Mouse (Mus musculus): ENCODE measurements around the gene Asb5. TPM values are rescaled to one million over a fixed set of nuclear protein-coding genes. Genes with fewer than 3 reads are reported as not detected.

Gene Asb5
- total RNA-seq, 1 experiment from 2014 or later = not detected

DNA sequence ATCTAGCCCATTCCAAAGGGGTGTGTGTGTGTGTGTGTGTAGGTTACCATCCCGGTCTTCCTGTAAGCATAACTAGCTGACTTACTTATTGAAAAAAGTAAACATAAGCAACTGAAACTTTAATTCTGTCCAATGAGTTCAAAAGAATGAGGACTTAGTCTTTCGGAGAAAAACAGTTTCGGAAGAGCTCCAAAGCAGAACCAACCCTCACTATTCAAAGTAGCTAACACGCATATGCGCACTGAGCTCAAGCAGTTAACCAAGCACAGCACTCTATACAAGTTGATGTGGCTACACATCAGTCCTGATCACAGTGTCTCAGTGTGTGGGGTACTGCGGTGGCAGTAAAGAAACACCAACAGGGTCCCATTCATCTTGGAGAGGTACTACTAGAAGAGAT is 2.7 kb upstream of the Asb5 start:
- no peak for ATAC-seq (replicated peaks; ENCODE audit: insufficient number of reproducible peaks, low FRiP score, low TSS enrichment, poor library complexity, severe bottlenecking)

DNA sequence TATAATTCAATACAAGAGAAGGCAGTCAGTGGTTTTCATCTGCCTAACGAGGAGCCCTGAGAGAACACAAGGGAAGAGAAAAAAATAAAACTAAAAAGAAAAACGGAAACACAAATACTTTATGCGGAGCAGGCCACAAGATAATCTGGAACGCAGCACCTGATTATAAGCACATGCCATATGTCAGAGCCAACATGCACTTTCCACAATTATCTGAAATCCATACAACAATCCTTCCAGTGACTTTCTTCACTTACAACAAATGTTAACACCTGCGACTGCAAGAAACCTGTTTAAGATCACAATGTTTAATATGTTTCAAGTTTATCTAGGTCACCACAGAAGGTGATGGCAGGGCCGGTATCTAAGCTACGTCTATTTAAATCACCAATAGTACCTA is 809 bp upstream of the Asb5 start:
- no peak for ATAC-seq (replicated peaks; ENCODE audit: insufficient number of reproducible peaks, low FRiP score, low TSS enrichment, poor library complexity, severe bottlenecking)

DNA sequence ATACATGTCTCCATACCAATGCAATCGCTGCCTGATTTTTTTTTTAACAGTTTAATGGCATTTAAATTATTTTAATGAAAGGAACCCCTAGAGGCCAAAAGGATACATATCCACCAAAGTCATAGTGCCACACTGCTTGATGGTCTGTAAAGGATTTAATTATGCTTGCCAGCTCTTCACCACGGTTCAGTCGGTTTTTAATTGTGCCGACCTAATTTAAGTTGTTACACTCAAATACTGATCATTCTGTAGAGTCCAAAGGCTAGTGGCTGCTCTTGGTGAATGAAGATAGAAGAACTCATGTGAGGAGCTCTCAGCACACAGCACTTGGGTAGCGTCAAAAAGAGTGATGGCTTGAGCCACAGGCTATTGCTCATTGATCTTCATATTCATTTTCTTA is 5.8 kb downstream of the Asb5 start:
- no peak for ATAC-seq (replicated peaks; ENCODE audit: insufficient number of reproducible peaks, low FRiP score, low TSS enrichment, poor library complexity, severe bottlenecking)

DNA sequence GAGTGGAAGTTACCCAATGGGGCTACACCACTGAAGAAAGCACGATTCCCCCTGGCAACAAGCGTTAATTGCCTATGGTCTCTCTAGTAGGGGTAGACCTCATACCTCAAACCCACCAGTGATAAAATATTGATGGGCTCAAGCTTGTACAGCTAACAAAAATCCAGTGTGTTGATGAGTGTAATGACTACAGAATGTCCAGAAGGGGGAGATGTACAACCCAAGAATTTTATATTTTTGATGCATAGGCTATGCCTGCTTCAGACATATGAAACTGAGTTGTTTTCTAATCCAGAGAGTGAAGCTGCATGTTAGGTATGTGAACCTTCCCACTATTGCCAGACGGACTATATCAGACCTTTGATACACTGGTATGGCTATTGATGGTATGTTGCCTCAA is 7.9 kb downstream of the Asb5 start:
- 0 out of 2 replicates have a peak, but pooled peaks have one; percentile 40 for ATAC-seq (replicated peaks; ENCODE audit: insufficient number of reproducible peaks, low FRiP score, low TSS enrichment, poor library complexity, severe bottlenecking)

DNA sequence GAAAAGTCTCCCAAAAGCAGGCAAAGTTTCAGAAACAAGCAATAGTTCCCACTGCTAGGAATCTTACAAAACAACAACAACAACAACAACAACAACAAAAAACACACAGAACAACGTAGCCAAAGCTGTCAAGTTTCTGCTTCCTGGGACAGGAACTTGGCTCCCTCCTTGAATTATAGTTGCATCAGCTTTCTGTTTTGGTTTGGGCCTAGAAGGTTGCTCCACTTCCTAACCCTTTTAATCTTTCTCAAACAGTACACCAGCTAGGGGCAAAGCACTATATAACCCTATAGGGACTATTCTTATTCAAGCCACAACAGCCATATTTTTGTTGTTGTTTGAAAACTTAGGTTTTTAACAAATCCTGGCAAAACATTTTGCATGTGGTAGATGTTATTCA is 12.0 kb downstream of the Asb5 start:
- ATAC-seq (replicated peaks; ENCODE audit: insufficient number of reproducible peaks, low FRiP score, low TSS enrichment, poor library complexity, severe bottlenecking) = no peak

DNA sequence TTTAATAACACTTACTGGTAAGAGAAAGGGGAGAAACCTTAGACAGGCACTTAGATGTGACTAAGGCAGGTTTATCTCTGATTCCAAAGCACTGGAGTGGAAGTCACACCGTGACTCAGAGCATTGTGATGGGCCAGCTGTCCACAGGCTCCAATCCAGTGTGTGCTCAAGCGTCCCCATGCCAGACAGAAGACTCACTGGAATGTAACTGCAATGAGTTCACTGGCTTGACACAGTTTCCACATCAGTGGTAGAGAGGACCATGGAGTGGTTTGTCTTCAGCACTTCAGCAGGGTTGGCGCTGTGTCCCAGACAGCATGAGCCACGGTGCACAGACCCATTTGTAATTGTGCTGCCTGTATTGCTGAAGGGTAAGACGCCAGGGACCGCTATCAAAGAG is 19.0 kb downstream of the Asb5 start:
- no peak for ATAC-seq (replicated peaks; ENCODE audit: insufficient number of reproducible peaks, low FRiP score, low TSS enrichment, poor library complexity, severe bottlenecking)

DNA sequence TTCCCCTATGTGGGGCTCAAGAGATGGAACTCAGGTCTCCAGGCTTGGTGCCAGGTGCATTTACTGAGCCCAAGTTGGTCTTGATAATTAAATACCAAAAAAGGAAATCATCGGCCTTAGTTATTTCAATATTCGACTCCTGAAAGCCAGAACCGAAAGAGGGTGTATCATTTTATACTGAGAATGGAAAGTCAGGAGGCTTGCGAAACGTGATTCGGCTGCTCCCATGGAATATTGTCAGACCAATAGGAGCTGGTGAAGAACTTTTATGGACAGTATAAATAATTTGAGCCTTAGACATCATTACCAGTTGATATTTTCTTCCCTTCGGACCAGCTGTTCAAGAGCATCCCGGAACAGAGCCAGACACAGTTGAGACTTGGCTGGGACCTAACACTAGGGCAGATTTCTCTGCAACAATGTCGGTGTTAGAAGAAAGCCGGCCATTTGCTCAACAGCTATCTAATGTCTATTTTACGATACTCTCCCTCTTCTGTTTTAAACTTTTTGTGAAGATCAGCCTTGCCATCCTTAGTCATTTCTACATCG is 20.7 kb downstream of the Asb5 start:
- ATAC-seq (replicated peaks; ENCODE audit: insufficient number of reproducible peaks, low FRiP score, low TSS enrichment, poor library complexity, severe bottlenecking) = no peak

DNA sequence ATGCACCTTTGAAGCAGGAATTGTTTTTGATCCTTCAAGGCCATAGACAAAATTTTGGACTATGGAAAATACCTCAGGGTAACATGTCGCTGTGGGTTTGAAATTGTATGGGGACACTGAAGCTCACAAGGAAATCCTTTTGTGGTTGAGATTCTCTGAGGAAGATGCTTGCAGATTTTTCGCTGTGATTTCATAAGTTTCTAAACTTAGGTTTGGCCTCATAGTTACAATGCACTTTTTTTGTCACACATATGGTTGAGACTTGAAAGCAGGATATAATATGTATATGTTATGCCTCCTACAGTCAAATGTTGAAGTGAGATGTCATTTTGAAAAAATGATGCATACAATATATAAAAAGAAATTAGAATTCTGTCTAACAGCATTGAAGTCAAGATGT is 25.5 kb downstream of the Asb5 start:
- no peak for ATAC-seq (replicated peaks; ENCODE audit: insufficient number of reproducible peaks, low FRiP score, low TSS enrichment, poor library complexity, severe bottlenecking)

DNA sequence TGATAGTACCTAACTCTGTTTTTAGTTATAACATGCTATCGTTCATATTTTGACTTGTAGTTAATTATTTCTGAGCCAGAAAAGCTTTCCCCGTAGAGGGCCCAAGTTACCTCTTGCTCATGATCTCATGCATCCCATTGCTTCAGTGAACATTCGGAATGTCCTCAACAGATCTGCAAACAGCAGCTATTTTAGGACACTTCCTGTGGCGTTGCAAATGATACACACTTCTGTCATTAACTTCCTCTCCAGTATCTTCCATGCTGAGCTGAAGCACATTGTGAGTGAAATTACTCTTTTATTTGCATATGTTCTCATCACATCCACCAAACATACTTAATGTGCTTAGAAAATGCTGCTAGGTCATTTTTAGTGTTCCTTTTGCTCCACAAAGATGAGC is 32.8 kb downstream of the Asb5 start:
- ATAC-seq (replicated peaks; ENCODE audit: insufficient number of reproducible peaks, low FRiP score, low TSS enrichment, poor library complexity, severe bottlenecking) = no peak

DNA sequence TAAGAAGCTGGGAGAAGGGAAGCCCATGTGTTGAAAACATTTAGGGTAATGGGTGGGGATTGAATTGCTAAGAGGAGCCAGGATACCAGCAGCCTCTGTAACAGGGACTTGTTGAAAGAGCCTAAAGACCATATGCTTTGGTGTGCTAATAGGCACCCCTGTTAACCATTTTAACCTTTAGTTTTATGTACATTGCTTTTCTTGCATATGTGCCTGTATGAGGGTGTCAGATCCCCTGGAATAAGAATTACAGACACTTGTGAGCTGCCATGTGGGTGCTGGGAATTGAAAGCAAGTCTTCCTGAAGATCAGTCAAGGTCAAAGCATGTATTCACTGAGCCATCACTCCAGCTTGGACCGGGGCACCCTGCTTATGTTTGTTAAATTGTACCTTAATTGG is 35.8 kb downstream of the Asb5 start:
- no peak for ATAC-seq (replicated peaks; ENCODE audit: insufficient number of reproducible peaks, low FRiP score, low TSS enrichment, poor library complexity, severe bottlenecking)

DNA sequence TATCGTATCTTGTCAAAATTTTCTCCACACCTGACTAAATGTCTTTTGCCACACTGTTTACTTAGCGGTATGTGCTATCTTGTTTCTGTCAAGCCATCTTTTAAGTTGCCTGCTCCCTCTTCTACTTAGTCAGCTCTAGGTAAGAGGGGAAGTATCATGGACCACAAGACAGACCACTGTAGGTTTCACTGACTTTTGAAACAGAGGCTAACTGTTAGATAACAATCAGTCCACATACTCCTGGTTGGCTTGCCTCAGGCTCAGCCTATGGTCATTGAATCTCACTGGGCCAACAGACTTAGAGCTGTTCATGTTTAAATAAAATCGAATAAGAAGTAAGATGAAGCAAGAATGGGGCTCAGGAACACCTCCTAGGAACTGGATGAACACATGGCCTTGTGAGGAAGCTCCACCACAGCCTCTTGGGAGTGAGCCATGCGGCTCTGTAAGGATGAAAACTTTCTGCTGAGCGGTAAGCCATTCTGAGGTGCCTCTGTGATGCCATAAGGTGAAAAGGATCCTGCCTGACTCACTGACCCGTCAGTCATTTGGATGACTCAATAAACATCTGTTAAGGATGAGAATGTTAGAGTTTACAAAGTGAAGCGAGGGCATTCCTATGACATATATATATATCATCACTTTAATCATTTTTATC is 36.4 kb downstream of the Asb5 start:
- ATAC-seq (replicated peaks; ENCODE audit: insufficient number of reproducible peaks, low FRiP score, low TSS enrichment, poor library complexity, severe bottlenecking) = no peak

DNA sequence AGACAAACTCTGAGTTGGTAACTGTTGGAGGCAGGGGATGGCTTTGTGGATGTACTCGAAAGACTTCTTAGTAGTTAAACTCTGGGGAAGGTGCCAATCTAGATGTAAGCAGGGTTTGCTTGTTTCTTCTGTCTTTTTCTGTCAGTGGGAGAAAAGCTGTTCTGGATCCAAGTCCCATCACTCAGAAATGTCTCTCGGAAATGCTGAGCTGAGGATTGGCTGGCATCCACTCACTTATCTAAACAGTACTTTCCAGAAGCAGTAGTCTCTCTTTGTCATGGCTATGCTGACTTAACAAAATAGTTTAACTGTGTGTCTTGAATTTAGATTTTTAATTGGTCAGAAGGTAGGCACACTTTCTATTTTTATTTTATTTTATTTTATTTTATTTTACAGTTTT is 37.8 kb downstream of the Asb5 start:
- ATAC-seq (replicated peaks; ENCODE audit: insufficient number of reproducible peaks, low FRiP score, low TSS enrichment, poor library complexity, severe bottlenecking) = no peak

DNA sequence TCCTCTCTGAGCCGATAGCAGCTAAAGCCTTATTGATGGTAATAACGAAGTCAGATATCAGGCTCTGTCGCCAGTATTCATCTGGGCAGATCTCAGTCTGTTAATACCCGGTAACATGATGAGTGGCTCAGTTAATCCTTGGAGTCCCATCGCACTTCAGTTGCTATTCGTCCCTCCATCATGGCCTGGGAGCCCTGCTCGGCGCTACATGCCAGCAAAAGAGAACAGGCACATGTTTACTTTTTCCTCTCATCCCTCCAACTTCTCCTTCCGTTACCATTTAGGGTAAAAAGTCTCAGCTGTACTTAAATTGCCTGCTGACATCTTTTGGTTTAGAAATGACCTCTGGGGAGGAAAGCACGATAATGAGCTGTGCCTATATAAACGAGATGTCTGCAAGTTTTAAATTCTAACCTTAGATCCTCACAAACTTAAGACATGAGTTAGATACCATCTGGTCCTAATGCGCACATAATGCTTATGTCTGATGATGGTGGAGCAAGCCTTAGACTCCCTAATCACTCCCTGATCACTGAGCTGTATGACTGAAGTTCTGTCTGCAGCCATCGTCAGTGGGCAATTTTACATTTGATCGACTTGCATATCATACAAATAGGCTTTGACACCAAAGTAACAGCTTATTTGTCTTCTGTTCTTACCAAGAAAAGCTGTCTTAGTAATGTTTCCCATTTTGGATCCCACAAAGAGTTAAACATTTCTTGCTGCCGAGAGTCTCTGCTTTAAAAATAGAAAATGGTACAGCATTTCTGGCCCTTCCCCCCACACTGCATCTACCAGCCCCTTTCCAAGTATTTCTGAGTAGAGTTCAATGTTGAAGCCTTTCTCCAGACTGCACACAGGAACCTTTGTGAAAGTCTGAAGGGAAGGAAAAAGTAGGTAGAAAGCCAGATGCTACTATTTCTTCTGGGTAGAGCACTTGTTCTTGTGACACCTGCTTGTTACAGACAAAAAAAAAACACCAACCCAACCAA is 41.5 kb downstream of the Asb5 start:
- ATAC-seq (replicated peaks; ENCODE audit: insufficient number of reproducible peaks, low FRiP score, low TSS enrichment, poor library complexity, severe bottlenecking) = no peak

DNA sequence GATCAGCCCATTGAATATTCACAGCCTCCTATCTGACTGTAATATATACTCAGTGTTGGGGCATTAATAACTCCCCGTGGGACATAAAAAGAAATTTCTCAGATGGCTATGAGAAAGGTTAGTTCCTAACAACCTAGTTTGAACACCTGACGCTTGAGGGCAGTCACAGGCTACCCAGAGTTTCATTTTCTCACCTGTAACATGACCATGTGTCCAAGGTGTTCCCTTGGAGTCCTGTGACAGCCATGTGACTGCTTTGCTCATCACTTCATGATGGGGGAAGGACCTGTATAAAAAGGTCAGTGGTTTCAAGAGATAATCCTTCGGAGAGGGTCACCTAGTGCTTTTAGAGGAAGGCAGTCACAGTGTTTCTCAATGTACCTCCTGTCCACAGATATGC is 52.1 kb downstream of the Asb5 start:
- no peak for ATAC-seq (replicated peaks; ENCODE audit: insufficient number of reproducible peaks, low FRiP score, low TSS enrichment, poor library complexity, severe bottlenecking)

DNA sequence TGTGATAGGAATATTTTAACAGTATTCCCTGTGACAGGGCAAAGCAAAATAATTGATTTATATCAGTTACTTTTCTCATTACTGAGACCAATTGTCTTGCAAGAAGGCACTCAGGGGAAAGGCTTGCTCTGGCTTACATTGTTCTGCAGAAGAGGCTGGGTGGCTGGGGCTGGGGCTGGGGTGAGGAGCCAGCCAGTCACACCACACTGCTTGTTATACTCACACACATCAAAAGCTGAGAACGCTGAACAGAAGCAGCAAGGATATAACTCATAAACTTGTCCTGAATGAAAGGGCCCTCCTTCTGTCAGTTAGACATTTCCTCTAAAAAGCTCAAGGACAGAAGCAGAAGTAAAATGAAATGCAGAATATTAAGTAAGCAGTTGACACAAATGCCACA is 53.5 kb downstream of the Asb5 start:
- ATAC-seq (replicated peaks; ENCODE audit: insufficient number of reproducible peaks, low FRiP score, low TSS enrichment, poor library complexity, severe bottlenecking) = no peak

DNA sequence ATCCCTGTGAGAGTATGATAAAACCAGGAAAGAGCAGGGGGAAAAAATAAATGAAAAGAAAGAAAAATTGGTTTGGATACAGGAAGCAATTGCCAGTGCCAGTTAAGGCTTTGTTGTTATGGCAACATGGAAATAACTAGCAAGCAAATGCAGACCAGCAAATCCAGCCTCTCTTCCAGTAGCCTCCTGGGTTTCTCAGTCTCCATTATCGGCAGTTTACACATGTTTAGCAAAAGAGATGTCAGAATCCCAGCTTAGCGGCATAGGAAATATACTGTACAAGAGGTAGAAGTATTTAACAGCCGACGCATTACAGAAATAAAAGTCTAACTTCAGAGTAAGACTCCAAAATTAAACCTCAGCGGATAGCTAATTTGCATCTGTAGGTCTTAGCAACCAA is 65.3 kb downstream of the Asb5 start:
- ATAC-seq (replicated peaks; ENCODE audit: insufficient number of reproducible peaks, low FRiP score, low TSS enrichment, poor library complexity, severe bottlenecking) = no peak

DNA sequence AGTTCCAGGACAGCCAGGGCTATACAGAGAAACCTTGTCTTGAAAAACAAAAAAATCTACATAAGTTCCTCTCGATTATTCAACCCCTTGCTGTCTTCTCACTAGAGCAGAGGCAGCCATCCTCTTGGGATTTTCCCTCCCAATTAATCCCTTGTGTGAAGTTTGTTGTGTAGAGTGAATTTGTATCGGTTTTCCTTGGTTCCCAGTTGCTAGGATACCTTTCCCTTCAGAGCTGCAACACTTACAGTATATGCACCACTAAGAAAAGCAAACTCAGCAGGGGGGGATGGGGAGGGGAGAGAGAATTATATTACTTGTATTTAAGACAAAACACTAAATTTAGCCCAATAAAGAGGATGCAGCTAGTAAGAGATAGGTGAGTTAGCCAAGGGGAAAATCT is 66.7 kb downstream of the Asb5 start:
- no peak for ATAC-seq (replicated peaks; ENCODE audit: insufficient number of reproducible peaks, low FRiP score, low TSS enrichment, poor library complexity, severe bottlenecking)

DNA sequence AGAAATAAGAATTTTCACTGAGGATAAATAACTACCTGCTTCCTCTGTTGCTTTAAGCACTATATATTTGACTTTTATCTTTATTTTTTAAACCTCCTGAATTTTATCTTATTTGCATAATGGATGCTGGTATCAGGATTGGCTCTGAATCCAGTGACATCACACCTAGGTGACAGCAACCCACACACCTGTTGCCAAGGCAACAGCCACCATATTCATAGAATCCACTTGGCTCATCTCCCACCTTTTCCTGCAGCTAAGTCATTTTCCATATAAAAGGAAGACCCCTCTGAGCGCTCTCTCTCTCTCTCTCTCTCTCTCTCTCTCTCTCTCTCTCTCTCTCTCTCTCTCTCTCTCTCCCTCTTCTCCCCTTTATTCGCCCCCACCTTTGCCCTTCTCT is 67.6 kb downstream of the Asb5 start:
- no peak for ATAC-seq (replicated peaks; ENCODE audit: insufficient number of reproducible peaks, low FRiP score, low TSS enrichment, poor library complexity, severe bottlenecking)

DNA sequence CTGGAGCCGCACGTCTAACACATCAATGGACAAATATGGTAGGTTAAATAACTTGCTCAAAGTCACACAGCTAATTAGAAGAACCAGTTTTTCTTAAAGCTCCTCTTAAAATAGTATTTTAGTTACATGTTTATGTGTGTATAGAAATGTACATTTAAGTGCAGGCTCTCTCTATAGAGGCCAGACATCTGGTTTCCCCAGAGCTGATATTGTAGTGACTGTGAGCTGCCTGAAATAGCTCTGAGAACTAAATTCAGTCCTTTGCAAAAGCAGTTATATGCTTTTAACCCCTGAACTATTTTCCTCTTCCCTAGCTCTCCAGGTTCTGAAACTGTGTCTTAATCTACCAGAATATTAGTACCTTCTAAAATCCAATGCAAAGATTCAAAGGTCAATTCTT is 68.0 kb downstream of the Asb5 start:
- no peak for ATAC-seq (replicated peaks; ENCODE audit: insufficient number of reproducible peaks, low FRiP score, low TSS enrichment, poor library complexity, severe bottlenecking)

DNA sequence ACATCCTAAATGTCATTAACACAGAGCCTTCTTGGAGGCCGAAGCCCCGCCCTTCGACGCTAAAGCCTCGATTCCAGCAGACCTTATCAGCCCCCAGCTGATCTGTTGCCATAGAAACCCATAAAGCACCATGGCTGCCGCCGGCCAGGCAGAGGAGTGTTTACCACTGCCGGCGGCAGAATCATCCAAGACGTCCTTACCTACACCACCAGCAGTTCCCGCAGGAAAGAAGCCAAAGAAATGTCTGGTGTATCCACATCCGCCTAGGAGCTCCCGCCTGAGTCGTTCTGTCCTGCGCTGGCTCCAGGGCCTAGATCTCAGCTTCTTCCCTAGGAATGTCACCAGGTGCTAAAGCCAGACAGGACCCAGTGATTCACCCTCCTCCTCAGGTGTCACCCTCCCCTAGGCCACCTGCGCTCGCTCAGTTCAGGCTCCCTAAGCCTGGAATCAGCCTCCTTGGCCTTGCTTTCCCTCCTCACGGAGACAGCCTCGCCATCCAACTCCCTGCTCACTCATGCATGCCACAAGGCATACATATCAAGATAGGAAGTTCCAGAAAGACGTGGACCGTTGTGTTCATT is 71.4 kb downstream of the Asb5 start, which contains the start of gene Spata4:
Gene Spata4 (plus strand): TSS at position 111 of the 581 bp plus-strand sequence.
- no peak for ATAC-seq (replicated peaks; ENCODE audit: insufficient number of reproducible peaks, low FRiP score, low TSS enrichment, poor library complexity, severe bottlenecking)
